Mouse (Mus musculus): Measurements from ENCODE around the gene Smarcal1.

GRCm38 (mm10) chr1:72593340-72593951 is 10.4 kb downstream of the Smarcal1 start:
- TF ChIP-seq CTCF (IDR thresholded peaks at IDR 0.05; ENCODE audit: control insufficient read depth, insufficient read depth, low read length), result no peak
- TF ChIP-seq POLR2A (IDR thresholded peaks at IDR 0.05; ENCODE audit: borderline replicate concordance, control insufficient read depth, low read depth, low read length), result no peak
